Mouse (Mus musculus) cortical plate, adult 2 months (tissue): ENCODE measurements around the gene Pdcd4.

Experiments used
- CTCF ChIP-seq: fragments of 200-500 bp; IDR thresholded peaks from 2 replicates; pipeline ENCODE4 v1.5.1; 2011; ENCODE audit warnings: mild to moderate bottlenecking, control low read depth, low read length; ENCODE audit not compliant: insufficient read depth; ENCODE audit errors: extremely low read depth
- POLR2A ChIP-seq: fragments of 200-500 bp; IDR thresholded peaks from 2 replicates; pipeline ENCODE4 v1.6.1; 2011; ENCODE audit warnings: mild to moderate bottlenecking, low read length, control low read depth; ENCODE audit not compliant: insufficient read depth; ENCODE audit errors: extremely low read depth

GRCm38 (mm10) chr19:53886576-53887370 is 5.3 kb upstream of the Pdcd4 start:
- TF ChIP-seq POLR2A (no peak), CTCF (no peak)
